Mouse (Mus musculus) brain, embryonic 18.5 days (tissue): ENCODE results near the gene Cep295.
"Not testable (repeated sequence)": the region's sequence is repeated elsewhere in the genome, so short reads cannot be mapped to it uniquely, and the experiment has no call there.

Experiments used
- DNase-seq: peaks from one replicate; pipeline ENCODE4 v3.0.0-alpha.2; 2012; ENCODE audit warnings: low read depth, low spot score

Cep295 gene

DNA sequence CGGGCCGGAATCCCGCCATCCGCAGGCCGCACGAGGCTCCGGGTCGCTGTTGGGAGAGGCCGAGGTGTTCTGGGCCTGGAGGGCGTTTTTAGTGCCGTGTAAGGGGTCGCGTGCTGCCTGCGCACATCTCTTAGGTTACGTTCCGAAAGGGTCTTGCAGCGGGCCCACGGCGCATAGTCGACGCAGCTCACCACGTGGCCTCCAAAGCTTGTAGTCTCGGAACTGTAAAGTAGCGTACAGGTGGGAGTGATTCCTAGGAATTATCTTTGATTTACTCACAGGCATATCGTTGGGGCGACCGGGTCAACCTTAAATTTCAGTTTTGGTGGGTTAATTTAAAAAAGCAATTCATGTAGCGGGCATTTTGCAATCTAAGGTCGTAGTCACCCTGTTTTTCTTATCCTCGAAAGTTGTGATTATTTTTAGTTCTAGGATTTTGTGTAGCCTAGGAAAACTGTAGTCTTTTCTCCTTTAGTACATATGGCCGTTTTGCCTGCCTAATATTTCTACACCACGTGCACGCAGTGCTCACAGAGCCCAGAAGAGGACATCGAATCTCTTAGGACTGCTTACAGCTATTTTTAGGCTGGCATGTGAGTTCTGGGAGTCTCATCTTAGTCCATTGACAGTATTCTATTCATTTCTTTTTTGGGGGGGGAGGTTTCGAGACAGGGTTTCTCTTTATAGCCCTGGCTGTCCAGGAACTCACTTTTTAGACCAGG is 51.0 kb downstream of the Cep295 start, which contains the start of gene 4931406C07Rik:
TSS of gene 4931406C07Rik (minus strand) at position 51 of the 722 bp plus-strand sequence.
- DNase-seq = no peak

DNA sequence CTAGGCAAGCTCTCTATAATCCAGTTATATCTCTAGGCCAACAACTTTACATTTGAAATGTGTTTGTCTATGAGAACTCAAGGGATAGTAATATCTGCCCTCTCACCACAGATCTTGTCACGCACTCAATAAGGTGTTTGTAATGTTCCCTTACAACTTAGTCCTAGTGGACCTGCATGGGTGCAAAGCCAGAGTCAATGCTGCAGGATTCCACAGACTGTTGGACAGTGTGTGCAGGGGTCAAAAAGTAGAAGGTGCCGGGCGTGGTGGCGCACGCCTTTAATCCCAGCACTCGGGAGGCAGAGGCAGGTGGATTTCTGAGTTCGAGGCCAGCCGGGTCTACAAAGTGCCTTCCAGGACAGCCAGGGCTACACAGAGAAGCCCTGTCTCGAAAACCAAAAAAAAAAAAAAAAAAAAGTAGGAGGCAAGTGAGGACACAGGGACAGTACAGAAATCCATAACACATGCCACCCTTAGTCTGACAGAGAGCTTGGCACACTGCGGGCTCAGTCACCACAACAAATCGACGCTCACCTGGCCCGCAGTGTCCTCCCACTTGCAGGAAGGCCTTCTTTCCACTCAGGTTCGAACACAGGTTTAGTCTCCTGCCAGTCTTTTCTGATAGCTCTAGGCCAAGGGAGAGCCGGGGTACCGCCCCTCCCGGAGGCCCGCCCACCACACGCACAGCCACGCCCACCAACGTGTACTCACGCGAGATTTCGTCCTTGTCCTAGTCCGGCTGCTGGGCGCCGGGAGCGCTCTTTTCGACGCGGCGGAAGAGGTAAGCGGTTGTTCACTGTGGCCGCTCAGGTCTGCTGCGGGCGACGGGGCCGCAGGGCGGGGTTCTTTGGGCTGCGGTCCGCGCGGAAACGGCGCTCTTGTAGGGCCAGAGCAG is 51.8 kb downstream of the Cep295 start, which contains the start of gene Taf1d:
TSS of gene Taf1d (plus strand) at position 712 of the 895 bp plus-strand sequence.
- DNase-seq = peak; percentile 83

DNA sequence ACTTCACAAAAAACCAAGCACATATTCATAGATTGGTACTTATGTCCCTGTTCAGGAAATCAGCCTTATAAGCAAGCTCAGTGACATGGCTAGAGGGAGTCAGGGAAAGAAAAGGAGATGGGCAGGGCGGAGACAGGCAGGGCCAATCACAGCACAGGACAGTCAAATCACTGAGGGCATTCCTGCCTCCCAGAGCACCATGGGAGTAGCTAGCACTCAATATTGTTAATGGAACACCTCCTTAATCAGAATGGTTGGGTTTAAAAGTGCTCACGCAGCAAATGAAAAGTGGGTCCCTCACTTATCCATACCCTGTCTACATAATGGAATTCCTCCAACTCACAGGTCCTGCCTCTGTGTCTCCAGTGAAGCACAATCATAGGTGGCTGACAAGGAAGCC is 54.7 kb downstream of the Cep295 start:
- DNase-seq = no peak

DNA sequence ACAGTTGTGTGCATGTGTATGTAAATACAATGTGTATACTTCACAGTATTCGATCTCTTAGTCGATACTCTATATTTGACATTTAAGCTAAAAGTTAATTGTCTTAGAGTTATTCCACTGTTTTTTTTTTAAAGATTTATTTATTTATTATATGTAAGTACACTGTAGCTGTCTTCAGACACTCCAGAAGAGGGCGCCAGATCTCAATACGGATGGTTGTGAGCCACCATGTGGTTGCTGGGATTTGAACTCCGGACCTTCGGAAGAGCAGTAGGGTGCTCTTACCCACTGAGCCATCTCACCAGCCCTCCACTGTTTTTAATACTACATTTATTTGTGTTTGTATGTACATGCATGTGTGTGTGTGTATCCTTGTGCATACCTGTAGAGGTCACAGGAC is 55.6 kb downstream of the Cep295 start:
- not testable (repeated sequence) for DNase-seq

DNA sequence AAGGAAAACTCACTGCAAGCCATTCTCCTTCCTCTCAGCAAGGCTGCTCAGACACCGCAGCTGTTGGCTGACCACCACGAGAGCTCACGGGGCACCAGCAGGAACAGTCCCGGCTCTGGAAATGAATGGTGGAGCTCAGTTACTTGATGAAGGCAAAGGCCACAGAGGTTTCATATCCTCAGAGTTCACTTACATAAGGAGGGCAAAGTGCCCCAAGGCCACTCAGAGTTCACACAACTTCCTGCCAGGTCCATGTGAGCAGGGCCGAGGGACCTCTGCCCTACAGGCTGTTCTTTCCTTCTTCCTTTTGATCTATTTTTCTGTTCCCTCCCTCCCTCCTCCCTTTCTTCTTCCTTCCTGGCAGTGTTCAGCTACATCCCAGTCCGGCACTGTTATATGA is 56.2 kb downstream of the Cep295 start:
- DNase-seq = no peak

DNA sequence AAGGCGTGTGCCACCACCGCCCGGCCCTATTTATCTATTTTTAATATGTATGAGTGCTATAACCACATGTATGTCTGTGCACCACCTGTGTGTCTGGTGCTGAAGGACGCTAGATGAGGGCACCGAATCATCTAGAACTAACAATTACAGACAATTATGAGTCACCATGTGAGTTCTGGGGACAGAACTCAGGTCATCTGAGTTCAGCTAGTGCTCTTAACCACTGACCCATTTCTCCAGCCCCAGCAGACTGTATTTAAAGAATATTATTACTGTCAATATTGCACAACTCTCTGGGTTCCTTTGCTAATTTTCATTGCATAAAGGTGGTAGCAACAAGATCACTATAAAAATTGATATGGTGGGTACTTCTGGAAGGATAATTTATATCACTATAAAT is 57.5 kb downstream of the Cep295 start:
- DNase-seq = no peak

DNA sequence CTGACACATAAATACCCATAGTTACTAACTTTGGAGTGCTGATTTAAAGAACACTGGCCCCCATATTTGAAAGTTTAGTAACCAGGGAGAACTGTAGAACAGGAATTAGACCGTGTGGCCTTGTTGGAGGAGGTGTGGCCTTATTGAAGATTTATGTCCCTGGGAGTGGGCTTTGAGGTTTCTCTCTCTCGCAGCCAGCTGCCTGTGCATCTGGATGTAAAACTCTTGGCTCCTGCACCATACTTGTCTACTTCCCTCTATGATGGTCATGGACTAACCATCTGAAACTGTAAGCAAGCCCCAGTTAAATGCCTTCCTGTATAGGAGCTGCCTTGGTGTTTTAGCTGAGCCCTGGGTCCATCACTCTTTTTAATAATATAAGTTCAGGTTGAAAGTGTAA is 59.1 kb downstream of the Cep295 start:
- no peak for DNase-seq

DNA sequence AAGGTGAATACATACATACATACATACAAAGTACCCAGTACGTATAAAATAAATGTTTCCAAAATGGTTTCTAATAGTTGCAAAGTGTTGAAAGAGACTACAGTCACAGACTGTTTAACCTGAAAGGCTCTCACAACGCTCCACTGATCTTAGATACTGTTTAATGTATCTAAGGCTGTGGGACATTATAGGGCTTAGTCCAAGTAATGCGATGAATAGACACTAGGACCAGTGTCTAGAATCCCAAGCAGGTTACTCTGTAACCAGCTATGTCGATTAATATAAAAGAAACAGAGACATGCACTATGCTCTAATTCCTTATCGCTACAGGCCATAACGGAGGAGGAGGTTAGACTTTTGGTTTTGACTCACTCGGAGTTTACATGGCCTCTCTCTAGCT is 60.5 kb downstream of the Cep295 start:
- no peak for DNase-seq

DNA sequence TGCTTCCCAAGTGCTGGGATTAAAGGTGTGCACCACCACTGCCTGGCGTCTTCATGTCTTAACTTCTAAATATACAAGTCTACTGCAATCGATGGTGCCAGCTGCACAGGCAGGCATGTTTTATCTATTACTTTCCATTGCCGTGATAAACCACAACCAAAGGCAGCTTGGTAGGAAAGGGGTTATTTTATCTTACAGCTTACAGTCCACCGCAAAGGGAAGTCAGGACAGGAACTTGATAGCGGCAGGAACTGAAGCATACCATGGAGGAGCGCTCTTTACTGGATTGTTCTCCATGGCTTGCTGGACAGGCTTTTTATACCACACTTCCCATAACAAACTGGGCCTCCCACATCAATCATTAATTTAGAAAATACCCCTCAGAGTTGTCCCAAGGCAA is 68.3 kb downstream of the Cep295 start:
- DNase-seq = no peak

DNA sequence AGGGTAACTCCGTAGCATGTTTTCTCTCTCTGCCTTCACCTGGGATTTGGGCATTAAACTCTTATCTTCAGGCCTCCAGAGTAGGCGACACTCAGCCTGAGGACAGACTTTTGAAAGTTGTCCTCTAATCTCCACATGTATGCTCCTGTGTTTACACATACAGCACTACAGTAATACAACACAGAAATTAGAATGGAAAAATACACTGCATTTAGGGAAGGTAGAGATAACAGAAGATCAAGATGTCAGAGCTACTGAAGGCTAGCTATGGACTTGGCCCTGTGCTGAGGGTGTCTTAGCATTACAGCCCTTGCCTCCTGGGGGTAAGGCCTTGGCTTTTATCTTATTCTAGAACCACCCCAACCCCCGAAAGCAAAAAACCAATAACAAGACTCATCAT is 69.2 kb downstream of the Cep295 start:
- DNase-seq = no peak

DNA sequence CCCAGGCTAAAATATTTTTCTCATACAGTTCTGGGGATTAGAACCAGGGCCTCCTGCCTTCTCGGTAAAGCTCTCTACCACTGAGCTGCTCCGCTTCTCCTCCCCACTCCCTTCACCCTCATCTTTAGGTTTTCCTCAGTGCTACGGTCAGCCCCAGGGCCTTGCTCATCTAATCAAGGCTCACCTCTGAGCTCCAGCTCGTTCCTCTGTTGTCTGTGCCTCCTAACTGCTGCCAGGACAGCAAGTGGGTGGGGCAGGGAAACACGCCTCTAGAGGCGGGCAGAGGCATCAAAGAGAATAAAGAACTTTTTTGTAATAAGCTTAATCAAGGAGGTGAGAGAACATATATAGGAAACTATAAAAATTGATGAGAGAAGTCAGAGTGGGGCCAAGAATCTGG is 69.7 kb downstream of the Cep295 start:
- DNase-seq = no peak

DNA sequence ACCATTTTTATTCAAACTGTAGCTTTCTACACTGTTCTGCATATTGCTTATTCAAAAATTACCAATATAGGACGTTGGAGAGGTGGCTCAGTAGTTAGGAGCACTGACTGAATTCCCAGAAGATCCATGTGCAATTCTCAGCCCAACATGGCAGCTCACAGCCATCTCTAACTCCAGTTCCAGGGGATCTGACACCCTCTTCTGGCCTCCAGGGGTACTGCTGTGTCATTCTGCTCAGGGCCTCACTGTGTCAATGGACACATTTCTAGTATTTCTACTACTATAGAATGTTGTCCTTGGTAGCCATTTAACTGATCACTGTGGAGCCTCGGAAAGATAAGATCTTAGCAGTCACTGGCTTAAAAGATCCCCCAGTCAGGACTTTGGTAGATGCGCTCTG is 72.1 kb downstream of the Cep295 start:
- DNase-seq = no peak

DNA sequence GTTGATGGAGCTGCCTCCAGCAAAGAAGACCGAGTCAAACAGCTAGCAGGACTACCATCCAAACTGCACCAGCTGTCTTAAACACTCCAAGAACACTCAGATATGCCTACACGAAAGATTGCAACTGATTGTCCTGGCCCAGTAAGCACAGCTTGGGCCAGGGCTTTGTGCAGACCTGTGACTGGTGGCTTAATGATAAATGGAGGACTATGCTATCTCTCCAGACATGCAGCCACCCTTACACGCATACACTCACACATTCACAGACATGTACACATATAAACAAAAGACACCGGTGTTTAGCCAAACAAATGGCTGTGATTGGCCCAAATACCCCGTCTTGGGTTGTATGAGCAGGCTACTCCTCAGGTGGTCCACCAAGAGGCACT is 77.1 kb downstream of the Cep295 start:
- DNase-seq = no peak

DNA sequence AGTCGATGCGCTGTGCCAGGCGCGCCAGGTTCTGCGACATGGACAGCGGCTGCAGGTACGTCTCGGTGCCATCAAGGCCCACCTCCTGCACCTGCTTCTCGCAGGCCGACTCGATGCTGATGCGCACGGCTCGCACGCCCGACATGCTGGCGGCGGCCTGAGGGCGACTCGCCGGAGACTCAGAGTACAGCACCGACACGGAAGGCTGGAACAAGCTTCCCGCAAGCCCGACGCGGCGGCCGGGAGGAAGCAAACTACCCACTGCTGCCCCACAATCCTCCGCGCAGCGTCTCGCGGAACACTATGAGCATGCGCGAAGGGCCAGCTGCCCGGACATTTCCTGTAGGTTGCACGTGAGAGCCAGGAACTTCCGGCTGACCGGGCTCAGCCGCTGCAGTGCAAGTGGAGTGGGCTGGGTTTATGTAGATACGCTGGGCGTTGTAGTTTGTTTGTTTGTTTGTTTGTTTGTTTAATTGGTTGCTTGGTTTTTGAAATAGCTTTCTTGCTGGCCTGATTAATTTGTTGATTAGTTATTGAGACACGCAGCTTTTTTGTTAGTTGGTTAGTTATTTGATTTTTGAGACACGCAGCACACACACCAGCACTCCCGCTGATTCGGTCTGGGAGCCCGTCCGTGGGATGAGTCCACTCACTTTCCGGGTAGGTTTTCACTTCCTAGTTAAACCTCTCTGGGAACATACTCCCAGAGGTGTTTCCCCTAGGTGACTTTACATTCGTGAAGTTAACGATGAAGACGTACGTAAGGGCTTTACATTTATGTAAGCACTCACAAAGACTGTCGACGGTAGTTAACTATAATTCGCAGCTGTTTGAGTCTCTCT is 77.7 kb downstream of the Cep295 start, which contains the start of gene Med17:
TSS of gene Med17 (minus strand) at position 283 of the 842 bp plus-strand sequence.
- peak; percentile 88 for DNase-seq

DNA sequence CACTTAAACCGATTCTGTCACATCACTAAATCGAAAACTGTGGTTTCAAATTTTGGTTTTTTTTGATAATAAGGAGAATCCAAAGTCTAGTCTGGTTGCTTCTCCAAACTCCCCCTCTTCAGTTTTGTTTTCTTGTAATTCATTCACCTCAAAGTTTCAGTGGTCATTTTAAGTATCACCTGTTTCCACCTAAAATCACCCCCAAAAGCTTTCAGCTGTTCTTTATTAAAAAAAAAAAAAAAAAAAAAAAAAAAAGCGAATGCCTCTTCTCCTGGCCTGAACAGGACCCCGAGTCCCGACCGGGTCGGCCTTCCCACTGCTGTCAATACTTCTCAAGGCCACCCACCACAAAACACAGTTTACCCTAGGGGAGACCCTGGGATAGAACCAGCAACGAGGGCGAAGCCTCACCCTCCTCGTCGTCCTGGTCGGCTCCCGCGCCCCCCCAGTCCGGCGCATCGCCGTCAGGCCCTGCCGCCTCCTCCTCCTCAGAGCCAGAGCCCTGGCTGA is 78.4 kb downstream of the Cep295 start:
- DNase-seq = no peak

DNA sequence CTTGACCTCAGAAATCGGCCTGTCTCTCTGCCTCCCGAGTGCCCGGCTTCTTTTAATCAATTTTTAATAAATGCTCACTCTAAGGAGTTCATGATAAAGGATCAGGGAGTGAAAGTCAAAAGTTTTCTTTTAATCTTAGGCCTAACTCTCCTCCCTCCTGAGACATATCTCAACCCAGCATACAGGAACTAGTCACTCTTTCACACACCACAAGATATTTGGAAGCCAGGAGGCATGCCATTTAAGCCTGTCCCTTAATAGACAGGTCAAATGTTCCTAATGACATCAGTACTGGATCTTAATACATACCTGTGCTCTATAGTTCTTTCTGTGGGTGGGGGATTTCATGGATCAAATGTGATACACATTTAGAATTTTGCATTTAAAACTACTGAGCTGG is 79.2 kb downstream of the Cep295 start:
- no peak for DNase-seq

DNA sequence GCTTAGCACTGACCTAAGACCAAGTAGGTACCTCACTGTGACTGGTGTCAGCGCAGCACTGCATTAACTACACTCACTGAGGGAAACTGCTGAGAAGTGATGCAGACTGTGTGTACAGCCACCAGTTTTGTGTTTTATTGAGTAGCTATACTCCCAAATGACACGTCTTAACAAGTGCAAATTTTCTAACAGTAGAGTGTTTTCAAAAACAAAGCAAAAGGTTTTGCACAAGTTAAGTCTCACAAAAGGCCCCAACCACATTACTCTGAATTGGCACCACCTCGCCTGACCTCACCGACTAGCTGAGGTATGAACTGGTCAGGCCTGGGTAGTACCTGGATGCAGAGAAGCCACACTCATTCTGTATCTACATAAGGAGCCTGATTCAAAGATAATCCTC is 80.7 kb downstream of the Cep295 start:
- no peak for DNase-seq

DNA sequence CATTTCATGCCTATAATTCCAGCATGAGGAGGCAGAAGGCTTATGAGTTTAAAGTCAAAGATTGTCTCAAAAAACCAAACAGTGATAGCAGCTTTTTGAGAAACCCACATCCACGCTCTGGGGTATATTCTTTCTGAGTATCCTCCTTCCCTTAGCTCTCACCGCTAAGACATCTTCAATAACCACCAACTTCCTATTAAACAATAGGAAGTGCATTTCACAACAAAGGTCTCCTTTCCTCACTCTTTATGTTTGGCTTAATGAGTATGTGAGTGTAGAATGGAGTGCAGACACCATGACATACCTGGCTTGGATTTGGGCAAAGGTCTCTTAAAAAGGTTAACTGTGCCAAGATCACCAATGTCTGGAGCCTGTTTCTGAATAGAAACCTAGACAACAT is 83.6 kb downstream of the Cep295 start:
- DNase-seq = no peak
